Mouse (Mus musculus): Measurements from ENCODE around the gene Rad23a. TPM values are rescaled to one million over a fixed set of nuclear protein-coding genes. Genes with fewer than 3 reads are reported as not detected.

Gene Rad23a
- polyA plus RNA-seq, 1 experiment from 2014 or later: 89.7 TPM

DNA sequence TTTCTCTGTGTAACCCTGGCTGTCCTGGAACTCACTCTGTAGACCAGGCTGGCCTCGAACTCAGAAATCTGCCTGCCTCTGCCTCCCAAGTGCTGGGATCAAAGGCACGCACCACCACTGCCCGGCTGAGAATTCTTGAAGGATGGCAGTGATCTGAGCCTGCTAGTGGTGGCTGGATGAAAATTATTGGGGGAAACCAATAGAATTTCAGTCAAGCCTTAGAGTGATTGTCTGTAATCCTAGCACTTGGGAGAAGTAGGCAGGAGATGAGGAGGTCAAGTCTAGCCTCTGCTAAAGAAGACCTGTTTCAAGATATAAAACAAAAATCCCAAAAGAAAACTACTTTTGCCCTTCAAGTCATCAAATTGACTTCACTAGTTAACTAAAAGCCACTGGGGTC, 16.0 kb upstream of the Rad23a start:
- Histone ChIP-seq H3K4me2 (replicated peaks) (no peak overlapping the region), H3K27me3 (replicated peaks) (no peaks in the 10 kb centered on the region), H3K27ac (no peak overlapping the region), H3K9me3 (no peaks in the 10 kb centered on the region), H3K4me1 (peaks cover 13% of the 10 kb centered on the region), H3K36me3 (peaks cover 22% of the 10 kb centered on the region), H3K4me3 (no peak overlapping the region), H3K9ac (no peak overlapping the region)
- ATAC-seq (ENCODE audit: low FRiP score, low read depth): peak; percentile 45; the same call in 1 of the 2 replicates
- 94% methylated on average over 3 of the region's 3 CpGs for whole genome bisulfite sequencing

DNA sequence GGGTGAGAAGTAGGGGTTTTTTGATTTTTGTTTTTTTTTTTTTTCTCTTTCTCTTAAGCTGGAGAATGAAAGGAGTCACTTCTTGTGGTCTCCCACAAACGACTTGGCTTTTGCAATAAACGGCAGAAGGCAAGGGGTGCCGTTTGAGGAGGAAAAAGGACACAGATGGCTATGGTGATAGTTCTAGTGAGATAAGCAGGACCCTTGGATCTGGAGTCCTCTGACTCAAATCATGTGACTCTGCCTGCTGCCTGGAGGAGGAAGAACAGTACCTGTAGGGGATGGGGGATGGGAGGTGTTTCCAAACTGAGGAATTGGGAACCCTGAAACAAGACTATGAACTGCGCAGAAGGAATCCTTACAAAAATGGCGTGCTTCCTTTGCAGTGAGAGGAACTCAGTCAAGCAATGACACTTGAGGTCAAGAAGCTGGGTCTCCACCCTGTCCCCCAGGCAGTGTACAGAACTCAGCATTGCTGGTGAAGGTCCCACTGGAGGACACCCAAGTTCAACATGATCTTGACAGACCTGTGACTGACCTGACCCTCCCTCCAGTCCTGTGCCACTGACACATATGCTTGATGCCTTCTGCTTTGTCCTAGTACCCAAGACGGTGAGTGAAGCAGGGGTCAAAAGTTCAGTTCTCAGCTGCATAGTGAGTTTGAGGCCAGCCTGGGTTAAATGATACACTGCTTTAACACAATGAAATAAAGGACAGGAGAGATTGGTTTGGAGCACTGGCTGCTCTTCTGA, 7.4 kb upstream of the Rad23a start:
- Histone ChIP-seq H3K9me3 (no peaks in the 10 kb centered on the region), H3K27me3 (replicated peaks) (no peaks in the 10 kb centered on the region), H3K36me3 (peaks cover 22% of the 10 kb centered on the region), H3K4me3 (no peak overlapping the region; the same call in 1 of the 2 replicates), H3K9ac (no peak overlapping the region), H3K4me1 (peaks cover 31% of the 10 kb centered on the region), H3K4me2 (replicated peaks) (peak overlapping the region; percentile 86), H3K27ac (no peak overlapping the region)
- no peak for ATAC-seq (ENCODE audit: low FRiP score, low read depth)
- 38% methylated on average over 6 of the region's 6 CpGs for WGBS

DNA sequence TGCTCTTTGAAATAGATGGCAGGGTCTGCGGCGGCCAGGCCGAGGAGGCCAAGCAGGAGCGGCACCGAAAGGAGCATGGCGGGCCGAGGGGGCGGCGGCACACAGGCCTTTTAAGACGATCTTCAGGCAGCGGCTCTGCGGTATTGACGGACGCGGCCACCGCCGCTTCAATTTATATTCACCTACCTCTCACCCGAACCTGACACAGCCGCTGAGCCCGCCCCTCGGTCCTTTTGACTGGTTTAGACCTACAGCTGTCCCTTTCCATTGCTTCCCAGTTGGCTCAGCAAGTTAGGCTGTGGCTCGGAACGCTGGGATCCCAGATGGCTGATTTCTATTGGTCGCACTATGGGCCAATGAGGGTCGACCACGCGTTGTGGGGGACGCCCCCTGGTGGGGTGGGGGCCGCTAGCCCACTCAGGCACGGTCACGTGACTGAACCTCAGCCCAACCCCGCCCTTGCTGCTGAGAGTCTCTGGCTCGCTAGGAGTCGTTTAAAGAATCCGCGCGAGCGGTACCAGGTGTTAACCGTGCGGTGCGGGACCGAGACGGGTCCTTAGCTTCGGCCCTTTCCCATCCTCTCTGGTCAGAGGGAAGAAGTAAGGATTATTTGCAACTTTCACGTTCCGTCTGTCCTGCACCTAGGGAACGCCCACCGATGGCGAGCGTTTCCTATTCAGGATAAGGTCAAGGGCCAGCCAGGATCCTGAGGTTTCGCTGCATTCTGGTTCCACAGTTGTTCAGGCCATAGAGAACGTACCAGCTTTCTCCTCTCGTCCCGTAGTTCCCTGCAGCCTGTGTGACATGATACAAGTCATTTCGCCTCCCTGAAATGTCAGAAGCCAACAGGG, 6.5 kb upstream of the Rad23a start, which contains the start of gene Calr:
Gene Calr (minus strand): TSS at position 213 of the 851 bp plus-strand sequence.
- Histone ChIP-seq H3K9ac (peak within 1 kb of the TSS; percentile 85), H3K4me1 (peaks cover 32% of the 10 kb centered on the region), H3K4me3 (peak within 1 kb of the TSS; percentile 94), H3K27ac (peak within 1 kb of the TSS; percentile 68), H3K27me3 (replicated peaks) (no peaks in the 10 kb centered on the region), H3K36me3 (peaks cover 30% of the 10 kb centered on the region), H3K4me2 (replicated peaks) (peak within 1 kb of the TSS; percentile 86), H3K9me3 (no peaks in the 10 kb centered on the region)
- under 1% methylated on average over 55 of the region's 55 CpGs for WGBS
- peak; percentile 99 for ATAC-seq (ENCODE audit: low FRiP score, low read depth)

DNA sequence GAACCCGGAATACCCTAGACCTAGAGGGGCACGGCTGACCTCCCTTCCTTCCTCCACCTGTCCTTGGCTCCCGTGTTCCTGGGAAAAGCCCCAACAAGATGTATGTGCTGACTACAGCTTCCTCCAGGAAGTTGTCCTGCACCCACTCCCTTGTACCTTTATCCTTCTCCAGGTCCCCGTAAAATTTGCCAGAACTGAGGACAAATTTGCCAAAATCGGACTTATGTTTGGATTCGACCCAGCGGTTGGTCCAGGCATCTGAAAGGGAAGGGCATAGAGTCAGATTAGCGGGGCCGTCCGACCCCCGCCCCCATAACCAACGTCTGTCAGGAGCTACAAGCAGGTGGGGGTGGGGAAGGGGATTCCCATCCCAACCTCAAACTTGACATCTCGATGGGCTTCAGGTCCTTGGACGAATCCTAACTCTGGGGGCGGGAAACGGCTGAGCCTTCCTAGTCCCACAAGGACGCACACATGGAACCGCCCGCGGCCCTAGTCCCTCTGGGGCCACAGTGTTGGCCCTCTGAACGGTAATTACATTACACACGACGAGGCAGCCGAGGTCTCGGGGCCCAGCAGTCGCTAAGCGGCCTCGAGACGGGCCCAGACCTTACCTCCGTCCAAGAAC, 5.7 kb upstream of the Rad23a start:
- Histone ChIP-seq H3K27me3 (replicated peaks) (no peaks in the 10 kb centered on the region), H3K4me1 (peaks cover 32% of the 10 kb centered on the region), H3K27ac (peak overlapping the region; percentile 68; the same call in 1 of the 2 replicates), H3K36me3 (peaks cover 38% of the 10 kb centered on the region), H3K4me2 (replicated peaks) (peak overlapping the region; percentile 86), H3K9ac (peak overlapping the region; percentile 85), H3K4me3 (peak overlapping the region; percentile 94), H3K9me3 (no peaks in the 10 kb centered on the region)
- peak; percentile 55 for ATAC-seq (ENCODE audit: low FRiP score, low read depth)
- 1% methylated on average over 30 of the region's 30 CpGs for WGBS

DNA sequence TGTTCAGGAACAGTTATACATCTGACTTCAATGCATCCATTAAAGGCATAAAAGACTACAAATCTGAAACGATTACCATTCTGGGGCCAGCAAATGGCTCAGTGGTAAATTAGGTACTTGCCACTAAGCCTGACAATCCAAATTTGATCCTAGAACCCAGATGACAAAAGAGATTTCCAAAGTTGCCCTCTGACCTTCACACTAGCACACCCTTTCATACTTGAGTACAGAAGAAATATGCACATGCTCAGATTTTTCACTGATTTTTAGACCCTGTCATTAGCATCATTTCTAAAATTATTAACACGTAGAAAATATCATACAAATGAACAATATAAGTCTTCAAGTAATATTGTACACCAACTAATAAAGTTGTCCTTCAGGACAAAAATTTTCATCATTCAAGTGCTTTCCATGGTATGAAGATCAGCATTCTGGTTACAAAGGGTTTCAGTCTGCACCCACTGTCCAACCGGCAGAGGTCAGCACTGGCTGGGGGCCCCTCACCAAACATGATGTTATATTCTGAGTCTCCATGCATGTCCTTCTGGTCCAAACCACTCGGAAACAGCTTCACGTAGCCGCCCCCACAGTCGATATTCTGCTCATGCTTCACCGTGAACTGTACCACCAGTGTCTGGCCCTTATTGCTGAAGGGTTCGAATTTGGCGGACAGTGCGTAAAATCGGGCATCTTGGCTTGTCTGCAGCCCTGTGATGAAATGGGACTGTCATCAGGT, 5.1 kb upstream of the Rad23a start:
- Histone ChIP-seq H3K27ac (0 out of 2 replicates have a peak overlapping the region, but pooled peaks have one; percentile 68), H3K4me3 (peak overlapping the region; percentile 94), H3K4me1 (peaks cover 32% of the 10 kb centered on the region), H3K36me3 (peaks cover 40% of the 10 kb centered on the region), H3K9ac (peak overlapping the region; percentile 85), H3K27me3 (replicated peaks) (no peaks in the 10 kb centered on the region), H3K4me2 (replicated peaks) (peak overlapping the region; percentile 86), H3K9me3 (no peaks in the 10 kb centered on the region)
- no peak for ATAC-seq (ENCODE audit: low FRiP score, low read depth)
- 18% methylated on average over 12 of the region's 12 CpGs for WGBS

DNA sequence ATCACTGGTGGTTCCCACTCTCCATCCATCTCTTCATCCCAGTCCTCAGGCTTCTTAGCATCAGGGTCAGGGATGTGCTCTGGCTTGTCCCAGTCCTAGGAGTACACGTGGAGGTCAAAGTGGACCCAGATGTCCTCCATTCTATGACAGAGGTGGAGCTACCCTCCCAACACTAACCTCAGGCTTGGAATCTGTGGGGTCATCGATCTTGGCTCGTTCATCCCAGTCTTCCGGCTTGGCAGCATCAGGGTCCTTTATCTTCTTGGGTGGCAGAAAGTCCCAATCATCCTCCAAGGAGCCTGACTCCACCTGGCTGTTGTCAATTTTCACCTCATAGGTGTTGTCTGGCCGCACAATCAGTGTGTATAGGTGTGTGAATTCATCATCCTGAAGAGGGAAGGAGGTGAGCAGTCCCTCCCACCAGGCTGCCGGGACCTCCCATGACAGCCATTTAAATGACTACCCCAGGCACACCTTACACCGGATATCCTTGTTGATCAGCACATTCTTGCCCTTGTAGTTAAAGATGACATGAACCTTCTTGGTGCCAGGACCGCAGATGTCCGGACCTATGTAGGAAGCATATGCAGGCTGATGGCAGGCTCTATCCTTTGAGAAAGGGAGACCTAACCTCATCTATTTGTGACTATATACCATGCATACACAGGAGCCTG, 4.1 kb upstream of the Rad23a start:
- WGBS: 88% methylated on average over 9 of the region's 9 CpGs
- no peak overlapping the region for H3K27ac ChIP-seq
- peak overlapping the region; percentile 85 for H3K9ac ChIP-seq

DNA sequence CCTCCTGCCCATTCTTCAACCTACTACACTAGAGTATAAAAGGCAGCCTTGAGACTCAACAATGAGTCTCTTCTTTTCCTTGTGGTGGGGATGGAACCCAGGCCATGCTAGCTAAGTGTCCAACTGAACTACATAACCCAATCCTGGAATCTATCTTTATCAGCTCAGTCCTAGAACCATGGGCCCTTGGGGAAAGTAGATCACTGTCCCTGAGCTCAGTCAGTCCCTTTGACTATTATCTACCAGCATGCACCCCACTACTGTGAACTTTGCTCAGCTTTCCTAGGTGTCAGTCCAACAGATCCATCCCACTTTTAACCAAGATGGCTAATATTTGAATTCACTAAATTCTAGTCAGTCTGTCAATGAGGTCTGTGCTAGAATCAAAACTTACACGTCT, 1.0 kb upstream of the Rad23a start:
- Histone ChIP-seq H3K27me3 (replicated peaks) (no peaks in the 10 kb centered on the region), H3K4me2 (replicated peaks) (no peak overlapping the region), H3K9me3 (no peaks in the 10 kb centered on the region), H3K4me3 (no peak overlapping the region), H3K27ac (no peak overlapping the region), H3K36me3 (peaks cover 64% of the 10 kb centered on the region), H3K4me1 (peaks cover 49% of the 10 kb centered on the region), H3K9ac (no peak overlapping the region)
- WGBS: 72% methylated on average over 1 of the region's 1 CpGs
- ATAC-seq (ENCODE audit: low FRiP score, low read depth): no peak

More for the DNA sequence above, 4.1 kb upstream of the Rad23a start:
- Histone ChIP-seq H3K4me2 (replicated peaks) (peak overlapping the region; percentile 86), H3K9me3 (no peaks in the 10 kb centered on the region), H3K36me3 (peaks cover 40% of the 10 kb centered on the region), H3K4me1 (peaks cover 35% of the 10 kb centered on the region), H3K4me3 (peak overlapping the region; percentile 94), H3K27me3 (replicated peaks) (no peaks in the 10 kb centered on the region)
- no peak for ATAC-seq (ENCODE audit: low FRiP score, low read depth)

DNA sequence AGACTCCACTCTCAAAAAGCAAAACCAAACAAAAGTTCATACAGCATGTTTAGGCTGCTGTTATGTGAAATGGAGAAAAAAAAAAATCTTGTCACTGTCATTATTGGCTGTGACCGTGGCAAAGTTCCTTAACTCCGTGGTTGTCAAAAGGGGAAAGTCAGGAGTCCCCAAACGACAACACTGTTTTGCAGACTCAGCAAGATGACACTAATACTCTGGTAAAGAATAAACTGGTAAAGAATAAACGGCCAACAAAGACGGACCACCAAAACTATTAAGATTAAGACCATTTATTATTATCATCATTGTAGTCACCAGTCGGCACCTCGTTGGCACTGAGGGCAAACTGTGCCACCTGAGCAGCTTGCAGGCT, 604 bp downstream of the Rad23a start:
- Histone ChIP-seq H3K27me3 (replicated peaks) (no peaks in the 10 kb centered on the region), H3K27ac (peak overlapping the region; percentile 82; the same call in 1 of the 2 replicates), H3K36me3 (peaks cover 77% of the 10 kb centered on the region), H3K9ac (peak overlapping the region; percentile 89), H3K9me3 (no peaks in the 10 kb centered on the region), H3K4me1 (peaks cover 46% of the 10 kb centered on the region), H3K4me2 (replicated peaks) (peak overlapping the region; percentile 67), H3K4me3 (peak overlapping the region; percentile 87)
- WGBS: 4% methylated on average over 7 of the region's 7 CpGs
- no peak for ATAC-seq (ENCODE audit: low FRiP score, low read depth)

DNA sequence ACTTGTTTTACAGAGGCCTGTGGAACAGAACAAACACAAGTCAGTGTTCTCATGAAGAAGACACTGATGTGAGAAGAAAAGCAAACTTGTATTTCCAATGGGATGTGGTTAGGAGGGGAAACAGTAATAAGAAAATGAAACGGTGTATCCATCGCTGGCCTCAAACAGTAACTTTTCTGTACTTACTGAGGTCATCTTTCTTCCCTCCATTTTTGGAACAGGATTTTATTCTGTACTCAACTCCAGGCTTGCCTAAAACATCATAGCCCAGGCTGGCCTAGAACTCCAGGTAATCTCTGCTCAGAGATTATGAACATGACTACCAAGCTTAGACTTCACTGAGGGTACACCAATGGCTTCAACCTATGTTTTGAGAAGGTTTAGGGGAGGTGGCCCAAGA, 1.1 kb downstream of the Rad23a start:
- 97% methylated on average over 2 of the region's 2 CpGs for WGBS
- Histone ChIP-seq H3K9ac (no peak overlapping the region), H3K36me3 (peaks cover 77% of the 10 kb centered on the region), H3K9me3 (no peaks in the 10 kb centered on the region), H3K27me3 (replicated peaks) (no peaks in the 10 kb centered on the region), H3K4me2 (replicated peaks) (peak overlapping the region; percentile 67), H3K4me1 (peaks cover 41% of the 10 kb centered on the region), H3K27ac (no peak overlapping the region), H3K4me3 (peak overlapping the region; percentile 87)
- no peak for ATAC-seq (ENCODE audit: low FRiP score, low read depth)

DNA sequence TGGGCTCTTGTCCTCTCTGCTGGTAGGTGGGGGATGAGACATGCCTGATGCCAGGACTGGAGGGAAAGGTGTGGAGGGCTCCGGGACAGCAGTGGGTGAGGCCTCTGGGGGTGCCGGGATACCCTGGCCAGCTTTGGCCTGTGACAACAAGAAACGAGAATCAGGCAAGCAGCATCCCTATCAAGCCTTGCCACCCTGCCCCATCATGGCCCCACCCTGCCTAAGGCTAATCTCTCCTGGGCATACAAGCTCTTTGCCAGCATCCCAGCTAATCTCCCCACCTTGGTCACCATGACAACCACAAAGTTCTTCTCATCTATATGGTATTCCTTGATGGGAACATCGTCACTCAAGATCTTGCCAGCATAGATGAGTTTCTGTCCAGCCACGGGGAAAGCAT, 2.0 kb downstream of the Rad23a start:
- Histone ChIP-seq H3K4me1 (peaks cover 35% of the 10 kb centered on the region), H3K27me3 (replicated peaks) (no peaks in the 10 kb centered on the region), H3K4me3 (no peak overlapping the region), H3K27ac (no peak overlapping the region), H3K9me3 (no peaks in the 10 kb centered on the region), H3K36me3 (peaks cover 75% of the 10 kb centered on the region), H3K4me2 (replicated peaks) (no peak overlapping the region), H3K9ac (no peak overlapping the region)
- WGBS: 92% methylated on average over 5 of the region's 5 CpGs
- ATAC-seq (ENCODE audit: low FRiP score, low read depth): no peak

DNA sequence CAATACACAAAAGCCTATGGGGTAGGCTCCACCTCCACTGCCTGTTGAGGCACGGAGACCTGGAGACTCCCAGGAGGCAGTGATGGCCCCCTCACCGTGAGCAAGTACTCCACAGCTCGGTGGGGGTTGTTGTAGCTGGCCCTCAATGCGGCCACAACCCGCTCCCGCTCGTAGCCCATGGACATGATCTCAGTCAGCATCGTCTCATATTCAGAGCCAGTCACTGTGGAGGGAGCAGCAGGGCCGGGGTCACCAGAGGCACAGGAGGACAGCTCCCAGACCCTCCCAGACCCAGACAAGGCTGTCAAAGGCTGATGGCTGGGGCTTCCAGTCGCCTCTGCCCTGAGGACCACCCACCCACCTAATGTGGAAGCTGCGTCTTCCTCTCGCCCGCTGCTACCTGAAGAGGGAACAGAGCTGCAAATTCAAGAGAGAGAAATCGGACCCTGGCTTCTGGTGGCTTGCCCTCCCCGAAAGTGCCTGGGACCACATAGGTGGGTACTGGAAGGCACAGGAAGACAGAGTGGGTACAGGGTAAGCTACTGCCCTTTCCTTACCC, 2.5 kb downstream of the Rad23a start:
- Histone ChIP-seq H3K4me3 (0 out of 2 replicates have a peak overlapping the region, but pooled peaks have one; percentile 1), H3K27me3 (replicated peaks) (no peaks in the 10 kb centered on the region), H3K9me3 (no peaks in the 10 kb centered on the region), H3K9ac (no peak overlapping the region), H3K4me2 (replicated peaks) (0 out of 2 replicates have a peak overlapping the region, but pooled peaks have one; percentile 16), H3K36me3 (peaks cover 69% of the 10 kb centered on the region), H3K27ac (no peak overlapping the region), H3K4me1 (peaks cover 38% of the 10 kb centered on the region)
- WGBS: 80% methylated on average over 15 of the region's 15 CpGs
- no peak for ATAC-seq (ENCODE audit: low FRiP score, low read depth)

All from neural tube, embryonic 12.5 days (tissue).